In genomic region chr19:56346016-56346415, GRCm38 (mm10) we compare ENCODE assay signal across 10 mouse cellular contexts. TPM values are rescaled to one million over a fixed set of nuclear protein-coding genes. Genes with fewer than 3 reads are reported as not detected.
DNase-seq lines count a peak whose midpoint lies in the region; ATAC-seq and TF ChIP-seq lines count a peak whose summit lies in the region.
"Had no signal": no experiment of that assay in that cellular context is flagged by ENCODE, and none has a peak within 500 bp of the region (broad histone marks: within the 10 kb centered on the region; RNA-seq: fewer than 3 reads in every experiment).

No protein-coding gene starts in this region.

- 0 out of 2 replicates have a peak, but pooled peaks cover 16% of the 10 kb centered on the region for H3K4me1 ChIP-seq in hindbrain, postnatal 0 days (ENCODE audit: insufficient read depth, low read length)
- peaks cover 32% of the 10 kb centered on the region for H3K4me1 ChIP-seq in hindbrain, embryonic 10.5 days (replicated peaks)
- peaks cover 28% of the 10 kb centered on the region; the same call in 1 of the 2 replicates for H3K4me1 ChIP-seq in midbrain, embryonic 14.5 days (ENCODE audit: control insufficient read depth, insufficient read depth, low read length)
- H3K4me1 ChIP-seq in midbrain, embryonic 16.5 days (ENCODE audit: control insufficient read depth, insufficient read depth, low read length), result peaks cover 26% of the 10 kb centered on the region

- peak; percentile 79 for DNase-seq in hindbrain, postnatal 0 days (ENCODE audit: low spot score)
- no peak for DNase-seq in hindbrain, embryonic 10.5 days (ENCODE audit: low spot score)
- DNase-seq in midbrain, embryonic 14.5 days, result peak; percentile 71
- peak; percentile 20 for DNase-seq in adipocyte (ENCODE audit: low spot score)
- peak; percentile 67 for DNase-seq in retina, postnatal 1 day
- DNase-seq in thymus, adult 18-20 months, result no peak
- DNase-seq in heart, adult 18-20 months, result no peak

- H3K4me3 ChIP-seq in hindbrain, postnatal 0 days (ENCODE audit: low read length), result no peak overlapping the region
- no peak overlapping the region for H3K4me3 ChIP-seq in hindbrain, embryonic 10.5 days
- no peak overlapping the region for H3K4me3 ChIP-seq in midbrain, embryonic 14.5 days (replicated peaks; ENCODE audit: low read depth, low read length)
- no peak overlapping the region for H3K4me3 ChIP-seq in midbrain, embryonic 16.5 days (ENCODE audit: low read depth, low read length)
- H3K4me3 ChIP-seq: forebrain, embryonic 12.5 days had no signal

- no peaks in the 10 kb centered on the region for H3K9me3 ChIP-seq in hindbrain, postnatal 0 days (ENCODE audit: low read length)
- H3K9me3 ChIP-seq in hindbrain, embryonic 10.5 days, result no peaks in the 10 kb centered on the region
- no peaks in the 10 kb centered on the region for H3K9me3 ChIP-seq in midbrain, embryonic 14.5 days (ENCODE audit: control insufficient read depth, low read length)
- H3K9me3 ChIP-seq in midbrain, embryonic 16.5 days (replicated peaks; ENCODE audit: control insufficient read depth, low read length, poor library complexity, severe bottlenecking), result no peaks in the 10 kb centered on the region
- H3K9me3 ChIP-seq: forebrain, embryonic 12.5 days had no signal

- H3K36me3 ChIP-seq in hindbrain, postnatal 0 days (ENCODE audit: insufficient read depth, low read length), result no peaks in the 10 kb centered on the region
- H3K36me3 ChIP-seq in hindbrain, embryonic 10.5 days, result no peaks in the 10 kb centered on the region
- H3K36me3 ChIP-seq in midbrain, embryonic 14.5 days (ENCODE audit: control insufficient read depth, insufficient read depth, low read length), result no peaks in the 10 kb centered on the region
- no peaks in the 10 kb centered on the region for H3K36me3 ChIP-seq in midbrain, embryonic 16.5 days (ENCODE audit: control insufficient read depth, insufficient read depth, low read length)
- H3K36me3 ChIP-seq: forebrain, embryonic 12.5 days had no signal

- no peak overlapping the region for H3K27ac ChIP-seq in hindbrain, postnatal 0 days
- H3K27ac ChIP-seq in hindbrain, embryonic 10.5 days, result no peak overlapping the region
- H3K27ac ChIP-seq in midbrain, embryonic 14.5 days (replicated peaks; ENCODE audit: low read depth, low read length), result no peak overlapping the region
- H3K27ac ChIP-seq in midbrain, embryonic 16.5 days (ENCODE audit: low read length), result no peak overlapping the region; the same call in 1 of the 2 replicates
- H3K27ac ChIP-seq: forebrain, embryonic 12.5 days had no signal

- no peak overlapping the region for H3K4me2 ChIP-seq in hindbrain, postnatal 0 days (ENCODE audit: low read depth, low read length)
- no peak overlapping the region for H3K4me2 ChIP-seq in midbrain, embryonic 14.5 days (ENCODE audit: low read length)
- H3K4me2 ChIP-seq in midbrain, embryonic 16.5 days (ENCODE audit: low read length), result no peak overlapping the region
- H3K4me2 ChIP-seq: forebrain, embryonic 12.5 days had no signal

- no peaks in the 10 kb centered on the region for H3K27me3 ChIP-seq in hindbrain, postnatal 0 days (ENCODE audit: insufficient read depth, low read length)
- peaks cover 46% of the 10 kb centered on the region for H3K27me3 ChIP-seq in hindbrain, embryonic 10.5 days (ENCODE audit: insufficient read depth, poor library complexity, severe bottlenecking)
- no peaks in the 10 kb centered on the region for H3K27me3 ChIP-seq in midbrain, embryonic 14.5 days (ENCODE audit: control insufficient read depth, insufficient read depth, low read length)
- H3K27me3 ChIP-seq in midbrain, embryonic 16.5 days (ENCODE audit: control insufficient read depth, insufficient read depth, low read depth, low read length), result no peaks in the 10 kb centered on the region

- H3K9ac ChIP-seq in hindbrain, postnatal 0 days (replicated peaks; ENCODE audit: low read length), result no peak overlapping the region
- no peak overlapping the region for H3K9ac ChIP-seq in midbrain, embryonic 14.5 days (replicated peaks; ENCODE audit: low read length)
- H3K9ac ChIP-seq in midbrain, embryonic 16.5 days (ENCODE audit: low read depth, low read length), result no peak overlapping the region
- H3K9ac ChIP-seq: forebrain, embryonic 12.5 days had no signal

- no peak for ATAC-seq in hindbrain, postnatal 0 days
- no peak for ATAC-seq in midbrain, embryonic 14.5 days (ENCODE audit: low FRiP score, low TSS enrichment)
- ATAC-seq in midbrain, embryonic 16.5 days, result no peak

- 67% methylated on average over 3 of the region's 3 CpGs for WGBS in hindbrain, postnatal 0 days
- WGBS in hindbrain, embryonic 10.5 days, result 83% methylated on average over 3 of the region's 3 CpGs
- WGBS in midbrain, embryonic 14.5 days, result 83% methylated on average over 3 of the region's 3 CpGs
- 77% methylated on average over 3 of the region's 3 CpGs for WGBS in midbrain, embryonic 16.5 days

- TF ChIP-seq CTCF in hindbrain, postnatal 0 days (IDR thresholded peaks at IDR 0.05; ENCODE audit: low read depth), result peak; percentile 74

RNA-seq across cellular contexts. Expression of gene Nrap, which starts 43.8 kb away (rescaled TPM):
- total RNA-seq in hindbrain, postnatal 0 days (2014; rRNA removed), result 0.37 and 0.68 TPM in 2 replicates
- 0.30 and 0.37 TPM in 2 replicates for polyA plus RNA-seq in hindbrain, postnatal 0 days (2015; fragmentation: Nextera tagmentation; extraction: Ambion mirVana)
- 0.05 and 0.08 TPM in 2 replicates for polyA plus RNA-seq in hindbrain, embryonic 10.5 days (2016; fragmentation: Nextera tagmentation; extraction: Ambion mirVana)
- polyA plus RNA-seq in midbrain, embryonic 14.5 days (2014; fragmentation: Nextera tagmentation; extraction: Ambion mirVana), result 0.23 and 0.37 TPM in 2 replicates
- 0.97 and 1.3 TPM in 2 replicates for polyA plus RNA-seq in midbrain, embryonic 16.5 days (2015; fragmentation: Nextera tagmentation; extraction: Ambion mirVana)
- 100 to 1,000 TPM; 379 to 400 TPM for total RNA-seq in heart, adult 18-20 months (2021)

RNA-seq across cellular contexts. Expression of gene Casp7, which starts 50.9 kb away (rescaled TPM):
- 17.6 and 22.4 TPM in 2 replicates for total RNA-seq in hindbrain, postnatal 0 days (2014; rRNA removed)
- 28.1 and 28.5 TPM in 2 replicates for polyA plus RNA-seq in hindbrain, postnatal 0 days (2015; fragmentation: Nextera tagmentation; extraction: Ambion mirVana)
- 15.4 and 15.7 TPM in 2 replicates for polyA plus RNA-seq in hindbrain, embryonic 10.5 days (2016; fragmentation: Nextera tagmentation; extraction: Ambion mirVana)
- 17.2 and 19.3 TPM in 2 replicates for polyA plus RNA-seq in midbrain, embryonic 14.5 days (2014; fragmentation: Nextera tagmentation; extraction: Ambion mirVana)
- polyA plus RNA-seq in midbrain, embryonic 16.5 days (2015; fragmentation: Nextera tagmentation; extraction: Ambion mirVana), result 22.2 and 26.0 TPM in 2 replicates
- total RNA-seq in heart, adult 18-20 months (2021), result 10 to 100 TPM in 1 of 2 experiments, 1 to 10 TPM in 1; 9.1 to 12.2 TPM

RNA-seq across cellular contexts. Expression of gene Habp2, which starts 59.1 kb away (rescaled TPM):
- not detected in 2 replicates for total RNA-seq in hindbrain, postnatal 0 days (2014; rRNA removed)
- not detected in 2 replicates for polyA plus RNA-seq in hindbrain, postnatal 0 days (2015; fragmentation: Nextera tagmentation; extraction: Ambion mirVana)
- polyA plus RNA-seq in hindbrain, embryonic 10.5 days (2016; fragmentation: Nextera tagmentation; extraction: Ambion mirVana), result 0.09 TPM in 1 of 2 replicates, not detected in the other
- polyA plus RNA-seq in midbrain, embryonic 14.5 days (2014; fragmentation: Nextera tagmentation; extraction: Ambion mirVana), result not detected in 2 replicates
- polyA plus RNA-seq in midbrain, embryonic 16.5 days (2015; fragmentation: Nextera tagmentation; extraction: Ambion mirVana), result 0.14 and 0.22 TPM in 2 replicates
- not detected for total RNA-seq in heart, adult 18-20 months (2021)
- total RNA-seq: left cerebral cortex, adult 8-10 months had no signal
- polyA plus RNA-seq: forebrain, embryonic 12.5 days had no signal

Comparison
In these comparisons a context has a peak if more than half of its experiments do, and no peak if none do; other contexts are left out.
1. DNase-seq: peak in hindbrain, postnatal 0 days (single experiment), midbrain, embryonic 14.5 days (single experiment), adipocyte (single experiment) and retina, postnatal 1 day (single experiment); none in hindbrain, embryonic 10.5 days (single experiment), thymus, adult 18-20 months (0 of 2) and heart, adult 18-20 months (0 of 2).